Mouse (Mus musculus): ENCODE data around the gene Cinp.
"Not testable (repeated sequence)": the region's sequence is repeated elsewhere in the genome, so short reads cannot be mapped to it uniquely, and the experiment has no call there.

Cinp gene

DNA sequence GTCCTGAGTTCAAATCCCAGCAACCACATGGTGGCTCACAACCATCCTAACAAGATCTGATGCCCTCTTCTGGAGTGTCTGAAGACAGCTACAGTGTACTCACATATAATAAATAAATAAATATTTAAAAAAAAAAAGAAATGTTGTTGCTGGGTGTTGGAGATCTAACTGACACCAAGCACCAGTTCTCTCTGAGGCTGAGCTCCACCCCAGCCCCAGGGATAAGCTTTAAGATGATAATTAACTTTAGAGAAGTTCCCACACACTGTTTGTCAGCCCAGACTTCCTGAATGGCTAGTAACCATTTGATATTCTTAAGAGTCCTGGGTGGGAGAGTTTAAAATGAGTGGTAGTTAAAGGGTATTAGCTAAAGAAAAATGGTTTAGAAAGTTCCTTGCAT, 28.7 kb downstream of the Cinp start:
- DNase-seq (ENCODE audit: low read depth, low spot score) = no peak

- not testable (repeated sequence) for DNase-seq (ENCODE audit: low read depth, low spot score)
These were observed 30.3 kb downstream of the Cinp start for GRCm38 (mm10) chr12:110858681-110859080.

DNA sequence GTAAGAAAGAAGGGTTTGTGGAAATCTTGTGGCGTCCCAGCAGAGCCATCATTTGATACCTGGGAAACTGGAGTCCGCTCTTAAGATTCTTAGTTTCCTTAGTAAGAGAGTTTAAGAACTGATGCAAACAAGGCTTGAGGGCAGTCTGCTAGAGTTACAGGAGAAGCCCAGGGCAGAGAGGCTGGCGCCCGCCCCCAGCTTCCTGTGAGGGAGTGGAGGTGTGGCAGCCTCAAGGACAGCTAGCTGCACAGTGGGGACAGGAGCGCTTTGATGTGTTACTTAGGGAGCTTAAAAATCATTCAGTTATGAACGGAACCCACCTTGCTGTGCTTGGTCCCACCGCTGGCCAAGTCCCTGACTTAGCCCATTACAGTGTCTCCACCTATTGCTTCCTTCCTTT, 31.7 kb downstream of the Cinp start:
- DNase-seq (ENCODE audit: low read depth, low spot score) = no peak

DNA sequence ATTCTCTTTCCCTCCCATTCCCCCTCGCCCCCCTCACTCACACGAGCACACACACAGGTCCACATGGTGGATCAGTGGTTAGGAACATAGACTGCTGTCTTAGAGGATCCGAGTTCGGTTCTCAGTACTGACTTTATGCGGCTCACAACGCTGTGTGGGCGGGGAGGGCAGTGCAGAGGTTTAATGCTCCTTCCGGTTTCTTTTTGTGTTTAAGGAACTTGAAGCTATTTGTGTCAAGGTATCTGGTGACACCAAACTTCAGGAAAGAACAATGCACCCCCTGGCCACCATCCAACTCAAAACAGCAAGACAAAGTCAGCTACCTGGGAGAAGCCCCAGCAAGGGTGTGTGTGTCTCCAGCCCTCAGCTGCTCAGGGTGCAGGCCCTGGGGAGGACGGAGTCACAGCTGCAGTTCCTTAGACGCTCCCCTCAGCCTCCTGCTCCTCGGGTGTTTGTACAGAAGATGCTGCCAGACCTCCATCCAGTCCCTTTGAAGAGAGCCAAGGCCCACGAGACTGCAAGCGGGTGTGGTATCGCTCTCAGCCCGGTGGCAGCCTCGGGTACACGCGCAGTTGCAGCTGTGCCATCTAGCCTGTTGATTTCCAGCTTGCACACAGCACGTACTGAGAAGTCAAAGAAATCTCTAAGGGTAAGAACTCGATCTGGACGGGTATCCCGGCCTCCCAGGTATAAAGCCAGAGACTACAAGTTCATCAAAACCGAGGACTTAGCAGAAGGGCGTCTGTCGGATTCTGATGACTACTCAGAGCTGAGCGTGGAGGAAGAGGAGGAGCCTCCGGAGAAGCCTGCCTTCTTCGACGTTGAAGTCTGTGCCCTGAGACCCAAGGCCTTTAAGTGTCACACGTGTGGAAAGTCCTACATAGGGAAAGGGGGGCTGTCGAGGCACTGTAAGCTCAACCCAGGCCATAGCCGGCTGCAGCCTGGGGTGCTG, 33.9 kb downstream of the Cinp start:
- no peak for DNase-seq (ENCODE audit: low read depth, low spot score)

GRCm38 (mm10) chr12:110851923-110852322, 37.0 kb downstream of the Cinp start:
- DNase-seq (ENCODE audit: low read depth, low spot score) = no peak

GRCm38 (mm10) chr12:110851414-110851813, 37.5 kb downstream of the Cinp start:
- no peak for DNase-seq (ENCODE audit: low read depth, low spot score)

GRCm38 (mm10) chr12:110850929-110851256, 38.1 kb downstream of the Cinp start:
- no peak for DNase-seq (ENCODE audit: low read depth, low spot score)

- DNase-seq (ENCODE audit: low read depth, low spot score) = peak; percentile 50
These were observed 38.7 kb downstream of the Cinp start, which contains the start of gene Zfp839 for GRCm38 (mm10) chr12:110850010-110850928. Zfp839 (plus strand) TSS chr12:110850253.

DNA sequence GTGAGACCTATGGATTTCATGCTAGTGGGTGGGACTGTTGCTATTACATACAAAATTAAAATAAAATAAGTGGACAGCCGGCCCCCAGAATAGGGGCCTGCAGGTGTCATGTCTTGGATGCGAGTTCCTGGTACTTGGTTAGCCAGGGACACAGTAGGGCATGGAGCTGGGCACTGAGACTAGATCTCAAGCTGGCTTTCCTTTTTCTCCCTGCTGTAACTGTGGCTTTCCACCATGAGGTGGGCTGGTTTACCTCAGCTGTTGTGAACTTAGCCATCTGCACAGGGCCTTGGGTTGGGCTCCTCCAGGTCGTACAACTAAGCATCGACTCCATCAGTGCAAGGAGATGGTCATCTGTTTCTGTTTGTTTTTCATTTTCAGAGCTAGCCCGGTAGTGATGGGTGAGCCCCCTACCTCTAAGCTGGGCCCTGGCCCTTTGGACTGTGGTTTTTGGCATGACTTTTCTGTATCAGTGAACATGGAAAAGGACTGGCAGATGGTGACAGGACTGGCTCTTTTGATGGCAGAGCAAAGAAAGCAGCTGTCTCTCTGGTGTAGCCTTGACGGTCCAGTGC, 42.7 kb downstream of the Cinp start:
- no peak for DNase-seq (ENCODE audit: low read depth, low spot score)

- DNase-seq (ENCODE audit: low read depth, low spot score) = peak; percentile 96
These were observed 43.6 kb downstream of the Cinp start for GRCm38 (mm10) chr12:110845131-110845880.

GRCm38 (mm10) chr12:110844227-110845130, 44.5 kb downstream of the Cinp start:
- peak; percentile 33 for DNase-seq (ENCODE audit: low read depth, low spot score)

DNA sequence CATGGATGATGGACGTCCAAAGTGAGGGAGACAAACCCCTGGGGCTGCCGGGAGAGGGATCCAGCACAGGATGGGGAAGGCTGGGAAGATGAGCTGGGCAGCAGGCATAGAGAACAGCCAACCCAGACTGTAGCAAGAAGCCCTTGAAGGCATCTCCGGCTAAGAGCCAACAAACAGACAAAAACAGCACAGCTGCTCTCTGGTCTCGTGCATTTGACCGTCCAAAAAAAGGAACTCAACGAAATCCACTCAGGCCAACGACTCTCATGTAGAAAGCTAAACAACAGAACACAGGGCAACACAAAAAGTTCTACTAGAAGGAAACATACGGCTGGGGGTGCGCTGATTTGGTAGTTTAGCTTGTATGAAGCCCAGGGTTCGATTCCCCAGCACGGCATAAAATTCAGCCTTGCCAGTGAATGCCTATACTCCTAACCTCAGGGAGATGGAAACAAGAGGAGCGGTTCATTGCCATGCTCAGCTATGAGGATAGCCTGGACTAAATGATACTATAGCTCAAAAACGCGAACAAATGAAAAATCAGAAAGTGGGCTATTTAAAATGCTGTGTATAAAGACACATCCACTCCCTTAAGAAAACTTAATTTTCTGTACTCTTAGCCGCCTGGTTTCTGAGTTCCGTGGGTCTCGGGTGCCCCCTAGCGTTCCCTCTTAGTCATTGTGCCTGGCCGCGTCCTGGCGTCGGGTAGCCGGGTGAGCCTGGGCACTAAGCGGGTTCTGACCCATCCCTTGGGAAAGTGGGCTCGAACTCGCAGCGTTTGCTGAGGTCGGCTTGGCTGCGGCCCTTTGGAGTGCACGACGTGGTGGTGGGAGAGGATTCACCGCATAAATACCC, 45.5 kb downstream of the Cinp start:
- DNase-seq (ENCODE audit: low read depth, low spot score) = peak; percentile 80

GRCm38 (mm10) chr12:110841731-110842493, 47.0 kb downstream of the Cinp start:
- DNase-seq (ENCODE audit: low read depth, low spot score) = no peak

DNA sequence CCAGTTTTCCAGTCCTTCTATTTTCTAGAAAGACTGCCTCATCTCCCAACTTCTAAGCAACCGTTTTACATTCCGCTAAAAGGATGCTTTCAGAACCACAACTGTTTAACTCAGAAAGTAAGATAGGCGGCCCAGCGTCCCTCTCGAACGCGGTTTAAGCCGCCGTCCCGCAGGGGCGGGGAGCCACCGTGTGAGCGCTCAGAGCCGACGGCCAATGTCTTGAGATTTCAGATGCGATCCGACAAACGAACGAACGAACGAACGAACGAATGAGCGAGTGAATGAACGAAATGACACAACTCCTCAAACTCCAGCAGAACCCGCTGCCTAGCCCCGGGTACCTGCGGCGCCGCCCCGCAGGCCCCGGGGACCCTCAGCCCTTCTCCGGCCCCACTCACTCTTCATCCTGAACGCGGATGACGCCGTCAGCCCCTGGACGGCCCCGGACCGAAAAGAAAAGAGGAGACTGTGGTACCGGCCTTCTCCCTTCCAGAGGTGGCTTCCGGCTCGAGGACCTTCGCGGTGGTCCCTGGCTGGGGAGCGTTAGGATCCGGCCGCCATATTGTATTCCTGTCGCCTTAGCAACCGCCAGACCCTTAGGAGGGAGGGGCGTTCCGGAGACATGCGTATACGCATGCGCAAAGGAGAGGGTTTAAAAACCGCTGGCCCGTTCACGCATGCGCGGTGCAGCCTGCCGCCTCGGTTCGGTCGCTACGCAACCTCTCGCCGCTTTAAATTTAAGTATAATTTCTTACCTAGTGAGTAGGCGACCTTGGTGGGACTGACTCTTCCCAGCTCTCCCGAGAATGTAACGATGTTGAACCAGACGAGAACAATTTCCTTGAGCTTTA, 48.4 kb downstream of the Cinp start, which contains the start of gene Mok:
TSS of gene Mok (minus strand) at position 592 of the 851 bp plus-strand sequence.
- DNase-seq (ENCODE audit: low read depth, low spot score) = peak; percentile 86

DNA sequence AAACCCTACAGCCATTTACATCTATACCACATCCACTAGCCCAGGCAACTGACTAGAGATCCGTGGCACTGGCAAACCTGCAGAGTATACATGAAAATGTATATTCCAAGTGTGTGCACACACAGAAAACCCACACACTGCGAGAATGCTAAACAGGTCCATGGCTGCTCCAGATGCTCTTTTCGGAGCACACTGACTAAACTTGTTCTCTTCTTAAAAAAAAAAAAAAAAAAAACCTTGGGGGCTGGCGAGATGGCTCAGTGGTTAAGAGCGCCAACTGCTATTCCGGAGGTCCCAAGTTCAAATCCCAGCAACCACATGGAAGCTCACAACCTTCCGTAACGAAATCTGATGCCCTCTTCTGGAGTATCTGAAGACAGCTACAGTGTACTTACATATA, 51.1 kb downstream of the Cinp start:
- DNase-seq (ENCODE audit: low read depth, low spot score) = no peak

- DNase-seq (ENCODE audit: low read depth, low spot score) = no peak
These were observed 51.6 kb downstream of the Cinp start for GRCm38 (mm10) chr12:110837192-110837841.

GRCm38 (mm10) chr12:110836729-110837128, 52.2 kb downstream of the Cinp start:
- DNase-seq (ENCODE audit: low read depth, low spot score) = no peak

Data from c-Kit-negative CD71-positive TER-119-positive erythroid progenitor cells, embryonic 14.5 days (primary cell).